Mouse (Mus musculus) cerebellum, postnatal 25 days (tissue): ENCODE data around the gene Zmym5.
"Not testable (repeated sequence)": the region's sequence is repeated elsewhere in the genome, so short reads cannot be mapped to it uniquely, and the experiment has no call there.

Experiments used
- DNase-seq, 2 experiments: peaks; one replicate each; pipeline ENCODE4 v3.0.0; 2021; ENCODE audit warnings: mixed read lengths in 2 of 2

Zmym5 gene

DNA sequence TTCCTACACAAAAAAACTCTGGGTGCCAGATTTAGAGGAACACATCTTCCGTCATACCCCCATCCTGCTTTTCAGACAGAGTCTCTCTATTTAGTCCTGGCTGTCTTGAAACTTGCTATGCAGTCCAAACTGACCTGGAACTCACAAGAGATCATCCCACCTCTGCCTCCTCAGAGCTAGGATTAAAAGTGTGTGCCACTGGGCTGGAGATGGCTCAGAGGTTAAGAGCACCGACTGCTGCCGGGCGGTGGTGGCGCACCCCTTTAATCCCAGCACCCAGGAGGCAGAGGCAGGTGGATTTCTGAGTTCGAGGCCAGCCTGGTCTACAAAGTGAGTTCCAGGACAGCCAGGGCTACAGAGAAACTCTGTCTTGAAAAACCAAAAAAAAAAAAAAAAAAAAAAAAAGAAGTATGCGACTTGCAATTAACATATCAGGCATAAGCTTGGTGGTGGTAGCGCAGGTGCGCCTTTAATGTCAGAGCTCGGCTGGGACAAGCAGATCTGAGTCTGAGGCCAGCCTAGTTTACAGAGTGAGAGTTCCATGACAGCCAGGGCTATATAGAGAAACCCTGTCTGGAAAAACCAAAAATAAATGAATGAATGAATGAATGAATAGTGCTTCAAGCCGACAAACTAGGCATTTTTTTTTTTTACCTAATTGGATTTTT lies 34.8 kb downstream of the Zmym5 start:
- peak; percentile 22 to 24 for DNase-seq

DNA sequence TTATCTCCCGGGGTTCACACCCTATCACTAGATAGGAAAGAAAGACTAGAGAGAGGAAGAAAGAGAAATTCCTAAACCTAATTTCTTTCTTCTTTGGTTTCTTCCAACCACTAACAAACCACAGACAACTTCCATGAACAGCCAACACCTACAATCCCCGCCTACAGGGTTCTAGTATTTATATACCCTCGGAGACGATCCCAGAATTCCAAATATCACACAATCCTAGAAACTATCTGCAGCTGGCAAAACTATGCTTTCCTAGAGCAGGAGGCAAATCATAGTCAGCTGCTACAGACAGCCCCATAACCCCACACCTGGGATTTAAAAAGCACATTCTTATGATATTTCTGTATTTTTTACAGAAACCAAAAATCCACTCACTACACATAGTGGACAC lies 36.1 kb downstream of the Zmym5 start:
- DNase-seq: no peak

DNA sequence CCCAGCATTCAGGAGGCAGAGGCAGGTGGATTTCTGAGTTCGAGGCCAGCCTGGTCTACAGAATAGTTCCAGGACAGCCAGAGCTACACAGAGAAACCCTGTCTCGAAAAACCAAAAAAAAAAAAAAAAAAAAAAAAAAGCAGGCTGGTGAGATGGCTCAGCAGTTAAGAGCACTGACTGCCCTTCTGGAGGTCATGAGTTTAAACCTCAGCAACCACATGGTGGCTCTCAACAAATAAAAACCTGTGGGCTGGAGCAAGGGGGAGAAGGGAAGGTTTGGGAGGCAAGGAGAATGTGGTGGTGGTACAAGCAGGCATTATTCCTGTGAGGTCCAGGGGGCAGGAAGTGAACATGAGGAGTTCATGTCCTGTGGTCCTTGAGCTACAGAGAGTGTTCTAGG lies 45.1 kb downstream of the Zmym5 start:
- DNase-seq: not testable (repeated sequence)

DNA sequence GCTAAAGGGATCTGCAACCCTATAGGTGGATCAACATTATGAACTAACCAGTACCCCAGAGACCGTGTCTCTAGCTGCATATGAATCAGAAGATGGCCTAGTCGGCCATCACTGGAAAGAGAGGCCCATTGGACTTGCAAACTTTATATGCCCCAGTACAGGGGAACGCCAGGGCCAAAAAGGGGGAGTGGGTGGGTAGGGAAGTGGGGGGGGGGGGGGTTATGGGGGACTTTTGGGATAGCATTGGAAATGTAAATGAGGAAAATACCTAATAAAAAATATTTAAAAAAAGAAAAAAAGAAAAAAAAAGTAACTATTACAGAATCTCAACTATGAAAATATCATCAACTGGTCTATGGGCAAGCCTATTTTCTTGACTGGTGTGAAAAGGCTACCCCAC lies 46.4 kb downstream of the Zmym5 start:
- DNase-seq: not testable (repeated sequence)

DNA sequence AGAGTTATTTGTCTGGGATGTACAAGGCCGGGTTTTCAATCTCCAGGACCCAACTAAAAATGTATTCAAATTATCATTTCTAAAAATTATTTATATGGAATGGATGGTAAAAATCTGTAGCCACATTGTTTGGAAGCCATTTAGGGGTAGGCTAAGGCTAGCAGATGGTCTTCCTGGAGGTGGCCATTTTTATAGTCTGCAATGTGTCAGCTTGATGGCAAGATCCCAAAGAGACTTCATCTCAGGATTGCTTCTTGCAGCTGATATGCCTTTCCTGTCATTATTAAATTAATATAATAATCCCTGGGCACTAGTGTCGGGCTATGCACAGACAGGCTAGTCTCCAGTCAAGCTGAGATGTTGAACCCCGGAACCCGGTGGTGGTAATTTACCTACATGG lies 60.2 kb downstream of the Zmym5 start:
- DNase-seq: peak in 1 of 2 experiments; percentile 14
